Mouse (Mus musculus): ENCODE measurements around the gene Tmcc1. TPM values are rescaled to one million over a fixed set of nuclear protein-coding genes. Genes with fewer than 3 reads are reported as not detected.
"Not testable (repeated sequence)": the region's sequence is repeated elsewhere in the genome, so short reads cannot be mapped to it uniquely, and the experiment has no call there.

Gene Tmcc1
- polyA plus RNA-seq, 1 experiment from 2014 or later = 14.1 TPM

DNA sequence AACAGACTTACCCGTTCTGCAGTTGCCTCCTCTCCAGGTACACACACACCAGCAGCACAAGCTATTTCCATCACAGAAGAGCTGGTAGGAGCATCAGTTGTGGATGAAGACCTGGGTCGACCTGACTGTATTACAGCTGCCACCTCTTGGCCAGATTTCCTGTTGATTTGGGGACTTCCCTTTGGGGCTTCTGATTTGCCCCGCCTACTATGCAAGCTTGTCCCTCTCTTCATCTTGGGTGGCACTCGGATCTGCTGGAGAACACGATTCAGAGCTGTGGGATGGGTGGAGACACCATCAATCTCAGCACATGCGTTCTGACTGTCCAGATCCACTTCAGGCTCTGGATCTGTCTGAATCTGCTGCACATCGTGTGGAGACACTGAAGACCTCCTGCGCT lies 59.5 kb downstream of the Tmcc1 start:
- no peak overlapping the region for H3K4me3 ChIP-seq (ENCODE audit: low read length)
- no peak for ATAC-seq (ENCODE audit: low FRiP score, low TSS enrichment)
- H3K27ac ChIP-seq (ENCODE audit: low read depth, low read length) = no peak overlapping the region
- no peak overlapping the region for H3K4me2 ChIP-seq (replicated peaks; ENCODE audit: low read depth, low read length)
- no peak overlapping the region for H3K9ac ChIP-seq (ENCODE audit: low read depth, low read length)
- no peaks in the 10 kb centered on the region for H3K27me3 ChIP-seq (ENCODE audit: control insufficient read depth, insufficient read depth, low read length)
- H3K36me3 ChIP-seq (ENCODE audit: control insufficient read depth, insufficient read depth, low read length) = 0 out of 2 replicates have a peak, but pooled peaks cover 2% of the 10 kb centered on the region
- whole genome bisulfite sequencing = 76% methylated on average over 8 of the region's 8 CpGs
- no peaks in the 10 kb centered on the region for H3K9me3 ChIP-seq (ENCODE audit: control insufficient read depth, low read length)
- no peaks in the 10 kb centered on the region for H3K4me1 ChIP-seq (ENCODE audit: control insufficient read depth, insufficient read depth, low read length)

GRCm38 (mm10) chr6:116131771-116132170 lies 61.5 kb downstream of the Tmcc1 start:
- Histone ChIP-seq H3K9ac (ENCODE audit: low read depth, low read length) (no peak overlapping the region), H3K4me3 (ENCODE audit: low read length) (no peak overlapping the region), H3K4me2 (replicated peaks; ENCODE audit: low read depth, low read length) (no peak overlapping the region), H3K4me1 (ENCODE audit: control insufficient read depth, insufficient read depth, low read length) (no peaks in the 10 kb centered on the region), H3K27me3 (ENCODE audit: control insufficient read depth, insufficient read depth, low read length) (no peaks in the 10 kb centered on the region), H3K9me3 (ENCODE audit: control insufficient read depth, low read length) (no peaks in the 10 kb centered on the region), H3K27ac (ENCODE audit: low read depth, low read length) (no peak overlapping the region), H3K36me3 (ENCODE audit: control insufficient read depth, insufficient read depth, low read length) (0 out of 2 replicates have a peak, but pooled peaks cover 2% of the 10 kb centered on the region)
- 89% methylated on average over 1 of the region's 1 CpGs for WGBS
- ATAC-seq (ENCODE audit: low FRiP score, low TSS enrichment) = no peak

DNA sequence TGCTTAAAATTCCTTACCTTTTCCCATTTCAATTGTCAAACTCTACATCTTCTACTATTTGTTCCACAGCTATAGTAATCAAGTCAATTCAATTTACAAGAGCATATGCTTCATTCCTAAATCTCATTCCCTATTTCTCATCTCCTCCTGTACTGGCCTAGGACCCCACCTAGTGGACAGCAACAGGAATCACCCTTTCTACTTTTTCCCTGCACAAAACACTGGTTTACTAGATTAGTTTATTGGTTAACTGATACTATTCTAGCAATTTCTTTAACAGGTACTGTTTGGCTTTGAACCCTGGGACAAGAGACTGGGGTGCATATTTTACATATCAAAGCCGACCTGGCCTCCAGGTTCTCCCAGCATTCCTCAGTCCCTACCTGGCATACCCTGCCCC lies 64.6 kb downstream of the Tmcc1 start:
- H3K27me3 ChIP-seq (ENCODE audit: control insufficient read depth, insufficient read depth, low read length) = no peaks in the 10 kb centered on the region
- H3K9ac ChIP-seq (ENCODE audit: low read depth, low read length) = no peak overlapping the region
- WGBS = 10% methylated on average over 1 of the region's 1 CpGs
- H3K27ac ChIP-seq (ENCODE audit: low read depth, low read length) = no peak overlapping the region
- no peak overlapping the region for H3K4me3 ChIP-seq (ENCODE audit: low read length)
- no peaks in the 10 kb centered on the region for H3K9me3 ChIP-seq (ENCODE audit: control insufficient read depth, low read length)
- ATAC-seq (ENCODE audit: low FRiP score, low TSS enrichment) = no peak
- no peak overlapping the region for H3K4me2 ChIP-seq (replicated peaks; ENCODE audit: low read depth, low read length)
- no peaks in the 10 kb centered on the region for H3K4me1 ChIP-seq (ENCODE audit: control insufficient read depth, insufficient read depth, low read length)
- H3K36me3 ChIP-seq (ENCODE audit: control insufficient read depth, insufficient read depth, low read length) = 0 out of 2 replicates have a peak, but pooled peaks cover 2% of the 10 kb centered on the region

DNA sequence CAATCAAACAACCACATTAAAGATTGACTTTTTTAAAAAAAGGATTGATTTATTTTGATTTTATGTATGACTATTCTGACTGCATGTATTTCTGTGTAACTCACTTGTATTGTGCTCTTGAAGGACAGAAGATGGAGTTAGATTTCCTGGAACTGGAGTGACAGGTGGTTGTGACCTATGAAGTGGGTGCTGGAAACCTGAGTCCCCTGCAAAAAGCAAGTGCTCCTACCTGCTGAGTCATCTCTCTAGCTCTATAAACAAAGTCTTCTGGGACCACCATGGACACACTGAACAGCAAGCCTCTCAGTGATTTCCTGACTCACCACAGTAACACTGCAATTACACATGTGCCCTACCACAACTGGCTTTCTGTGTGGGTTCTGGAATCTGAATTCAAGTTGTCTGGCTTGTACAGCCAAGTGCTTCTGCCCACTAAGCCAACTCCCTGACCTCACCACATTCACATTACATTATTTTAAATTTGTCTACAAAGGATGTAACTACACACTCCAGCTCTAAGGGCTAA lies 65.3 kb downstream of the Tmcc1 start:
- H3K27ac ChIP-seq (ENCODE audit: low read depth, low read length) = no peak overlapping the region
- no peaks in the 10 kb centered on the region for H3K4me1 ChIP-seq (ENCODE audit: control insufficient read depth, insufficient read depth, low read length)
- no peaks in the 10 kb centered on the region for H3K9me3 ChIP-seq (ENCODE audit: control insufficient read depth, low read length)
- no peaks in the 10 kb centered on the region for H3K36me3 ChIP-seq (ENCODE audit: control insufficient read depth, insufficient read depth, low read length)
- no peak for ATAC-seq (ENCODE audit: low FRiP score, low TSS enrichment)
- no peak overlapping the region for H3K4me2 ChIP-seq (replicated peaks; ENCODE audit: low read depth, low read length)
- H3K9ac ChIP-seq (ENCODE audit: low read depth, low read length) = no peak overlapping the region
- no peak overlapping the region for H3K4me3 ChIP-seq (ENCODE audit: low read length)
- H3K27me3 ChIP-seq (ENCODE audit: control insufficient read depth, insufficient read depth, low read length) = no peaks in the 10 kb centered on the region

- H3K9ac ChIP-seq (ENCODE audit: low read depth, low read length) = no peak overlapping the region
- no peaks in the 10 kb centered on the region for H3K9me3 ChIP-seq (ENCODE audit: control insufficient read depth, low read length)
- H3K4me1 ChIP-seq (ENCODE audit: control insufficient read depth, insufficient read depth, low read length) = no peaks in the 10 kb centered on the region
- 0 out of 2 replicates have a peak, but pooled peaks cover 3% of the 10 kb centered on the region for H3K36me3 ChIP-seq (ENCODE audit: control insufficient read depth, insufficient read depth, low read length)
- ATAC-seq (ENCODE audit: low FRiP score, low TSS enrichment) = no peak
- H3K4me3 ChIP-seq (ENCODE audit: low read length) = no peak overlapping the region
- H3K4me2 ChIP-seq (replicated peaks; ENCODE audit: low read depth, low read length) = no peak overlapping the region
- H3K27me3 ChIP-seq (ENCODE audit: control insufficient read depth, insufficient read depth, low read length) = no peaks in the 10 kb centered on the region
- H3K27ac ChIP-seq (ENCODE audit: low read depth, low read length) = no peak overlapping the region
Observed at GRCm38 (mm10) chr6:116126577-116126976, 66.7 kb downstream of the Tmcc1 start.

DNA sequence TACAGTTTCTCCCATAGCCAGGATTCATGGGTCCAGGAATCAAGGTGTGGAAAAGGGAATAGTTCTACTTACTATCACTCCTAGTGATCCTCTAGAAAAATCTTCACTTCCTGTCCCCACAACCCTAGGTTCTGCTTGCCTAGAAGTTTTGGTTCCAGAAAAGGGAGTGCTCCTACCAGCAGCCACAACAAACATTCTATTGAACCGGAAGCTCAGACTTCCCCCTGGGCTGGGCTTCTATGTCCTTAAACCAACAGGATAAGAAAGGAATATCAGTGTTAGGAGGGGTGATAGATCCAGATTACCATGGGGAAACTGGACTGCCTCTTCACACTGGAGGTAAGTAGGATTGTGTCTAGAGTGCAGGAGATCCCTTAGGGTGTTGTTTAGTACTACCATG lies 70.4 kb downstream of the Tmcc1 start:
- Histone ChIP-seq H3K4me1 (ENCODE audit: control insufficient read depth, insufficient read depth, low read length) (no peaks in the 10 kb centered on the region), H3K9me3 (ENCODE audit: control insufficient read depth, low read length) (no peaks in the 10 kb centered on the region), H3K4me2 (replicated peaks; ENCODE audit: low read depth, low read length) (no peak overlapping the region), H3K27ac (ENCODE audit: low read depth, low read length) (no peak overlapping the region), H3K4me3 (ENCODE audit: low read length) (no peak overlapping the region), H3K36me3 (ENCODE audit: control insufficient read depth, insufficient read depth, low read length) (0 out of 2 replicates have a peak, but pooled peaks cover 3% of the 10 kb centered on the region), H3K9ac (ENCODE audit: low read depth, low read length) (no peak overlapping the region), H3K27me3 (ENCODE audit: control insufficient read depth, insufficient read depth, low read length) (no peaks in the 10 kb centered on the region)
- 89% methylated on average over 1 of the region's 1 CpGs for WGBS
- ATAC-seq (ENCODE audit: low FRiP score, low TSS enrichment) = no peak

DNA sequence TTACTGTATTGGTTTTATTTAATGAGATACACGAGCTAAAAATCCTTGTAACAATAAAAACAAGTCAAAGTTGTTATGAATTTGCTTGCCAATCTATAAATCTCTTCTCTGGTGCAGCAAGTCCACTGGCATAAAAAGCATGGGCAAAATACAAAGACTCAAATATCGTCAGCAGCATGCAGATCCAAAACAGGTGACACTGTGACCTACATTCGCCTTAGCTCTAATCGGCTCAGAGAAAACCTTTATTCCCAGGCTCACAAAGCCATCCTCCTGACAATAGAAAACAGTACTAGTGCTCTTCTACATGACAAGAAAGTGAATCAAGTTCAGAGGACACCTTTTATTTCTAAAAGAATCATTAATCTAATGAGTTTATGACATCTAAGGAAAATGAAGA lies 73.6 kb downstream of the Tmcc1 start:
- H3K4me2 ChIP-seq (replicated peaks; ENCODE audit: low read depth, low read length) = no peak overlapping the region
- no peak for ATAC-seq (ENCODE audit: low FRiP score, low TSS enrichment)
- 0 out of 2 replicates have a peak, but pooled peaks cover 3% of the 10 kb centered on the region for H3K36me3 ChIP-seq (ENCODE audit: control insufficient read depth, insufficient read depth, low read length)
- WGBS = 80% methylated on average over 4 of the region's 4 CpGs
- no peaks in the 10 kb centered on the region for H3K9me3 ChIP-seq (ENCODE audit: control insufficient read depth, low read length)
- H3K27me3 ChIP-seq (ENCODE audit: control insufficient read depth, insufficient read depth, low read length) = no peaks in the 10 kb centered on the region
- no peak overlapping the region for H3K9ac ChIP-seq (ENCODE audit: low read depth, low read length)
- no peak overlapping the region for H3K4me3 ChIP-seq (ENCODE audit: low read length)
- no peaks in the 10 kb centered on the region for H3K4me1 ChIP-seq (ENCODE audit: control insufficient read depth, insufficient read depth, low read length)
- no peak overlapping the region for H3K27ac ChIP-seq (ENCODE audit: low read depth, low read length)

DNA sequence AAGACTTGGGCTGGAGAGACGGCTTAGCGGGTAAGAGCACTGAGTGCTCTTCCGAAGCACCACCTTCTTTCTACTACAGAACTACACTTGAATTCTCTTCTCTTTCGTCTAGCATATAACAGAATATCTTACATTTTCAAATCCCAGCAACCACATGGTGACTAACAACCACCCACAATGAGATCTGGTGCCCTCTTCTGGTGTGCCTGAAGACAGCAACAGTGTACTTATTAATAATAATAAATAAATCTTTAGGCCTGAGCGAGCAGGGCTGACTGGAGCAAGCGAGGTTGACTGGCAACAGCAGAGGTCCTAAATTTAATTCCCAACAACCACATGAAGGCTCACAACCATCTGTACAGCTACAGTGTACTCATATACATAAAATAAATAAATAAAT lies 76.7 kb downstream of the Tmcc1 start:
- H3K9ac ChIP-seq (ENCODE audit: low read depth, low read length); H3K36me3 ChIP-seq (ENCODE audit: control insufficient read depth, insufficient read depth, low read length); ATAC-seq (ENCODE audit: low FRiP score, low TSS enrichment); H3K27ac ChIP-seq (ENCODE audit: low read depth, low read length); H3K4me1 ChIP-seq (ENCODE audit: control insufficient read depth, insufficient read depth, low read length); H3K4me2 ChIP-seq (replicated peaks; ENCODE audit: low read depth, low read length); H3K9me3 ChIP-seq (ENCODE audit: control insufficient read depth, low read length); H3K27me3 ChIP-seq (ENCODE audit: control insufficient read depth, insufficient read depth, low read length); H3K4me3 ChIP-seq (ENCODE audit: low read length): not testable (repeated sequence)
- WGBS = 91% methylated on average over 6 of the region's 6 CpGs

DNA sequence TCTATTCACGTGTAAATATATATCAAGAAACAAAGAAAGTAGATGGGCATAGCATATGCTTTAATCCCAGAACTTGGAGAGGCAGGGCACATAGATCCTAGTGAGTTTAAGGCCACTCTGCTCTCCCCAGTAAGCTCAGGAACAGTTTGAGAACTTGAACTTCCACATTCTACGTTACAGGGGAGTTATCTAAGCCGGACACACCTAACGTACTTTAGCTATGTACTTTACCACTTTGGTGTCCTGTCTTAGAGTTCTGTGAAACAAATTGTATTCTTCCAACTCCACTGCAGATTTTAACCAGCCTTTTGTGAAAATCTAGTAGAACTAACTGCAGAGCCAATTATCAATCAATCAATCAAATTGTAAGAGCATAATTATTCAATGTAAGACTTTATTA lies 82.7 kb downstream of the Tmcc1 start:
- 81% methylated on average over 4 of the region's 4 CpGs for WGBS
- no peaks in the 10 kb centered on the region for H3K36me3 ChIP-seq (ENCODE audit: control insufficient read depth, insufficient read depth, low read length)
- no peak overlapping the region for H3K27ac ChIP-seq (ENCODE audit: low read depth, low read length)
- H3K9ac ChIP-seq (ENCODE audit: low read depth, low read length) = no peak overlapping the region
- H3K4me1 ChIP-seq (ENCODE audit: control insufficient read depth, insufficient read depth, low read length) = 0 out of 2 replicates have a peak, but pooled peaks cover 2% of the 10 kb centered on the region
- H3K4me3 ChIP-seq (ENCODE audit: low read length) = no peak overlapping the region
- H3K9me3 ChIP-seq (ENCODE audit: control insufficient read depth, low read length) = no peaks in the 10 kb centered on the region
- no peak for ATAC-seq (ENCODE audit: low FRiP score, low TSS enrichment)
- no peak overlapping the region for H3K4me2 ChIP-seq (replicated peaks; ENCODE audit: low read depth, low read length)
- H3K27me3 ChIP-seq (ENCODE audit: control insufficient read depth, insufficient read depth, low read length) = no peaks in the 10 kb centered on the region
